Mouse (Mus musculus) hindbrain, embryonic 11.5 days (tissue): ENCODE data around the gene Sntg2. TPM values are rescaled to one million over a fixed set of nuclear protein-coding genes. Genes with fewer than 3 reads are reported as not detected.

Source experiments
- ATAC-seq: fragments of 200-750 bp; cut with Nextera tagmentation; 2 replicates; pipeline ENCODE4 v1.8.0; 2017; ENCODE audit warnings: mild to moderate bottlenecking, moderate TSS enrichment, moderate library complexity; ENCODE audit not compliant: low FRiP score
- DNase-seq: peaks from one replicate; pipeline ENCODE4 v3.0.0-alpha.2; 2015; ENCODE audit warnings: low spot score
- H3K27ac ChIP-seq: fragments of 300-500 bp; sonication (generic); 2 replicates; pipeline ENCODE4 v1.5.1; 2014; ENCODE audit warnings: mild to moderate bottlenecking, low read depth, low read length
- H3K27me3 ChIP-seq: fragments of 300-500 bp; sonication (generic); 2 replicates; pipeline ENCODE4 v1.6.1; 2014; ENCODE audit warnings: mild to moderate bottlenecking, low read length, moderate library complexity, mixed read lengths; ENCODE audit not compliant: control insufficient read depth, insufficient read depth
- H3K36me3 ChIP-seq: fragments of 300-500 bp; sonication (generic); 2 replicates; pipeline ENCODE4 v1.6.1; 2014; ENCODE audit warnings: mild to moderate bottlenecking, low read length, moderate library complexity, mixed read lengths; ENCODE audit not compliant: control insufficient read depth, insufficient read depth
- H3K4me1 ChIP-seq: fragments of 300-500 bp; sonication (generic); replicated peaks from 2 replicates; pipeline ENCODE4 v1.6.1; 2014; ENCODE audit warnings: low read length, mixed read lengths; ENCODE audit not compliant: control insufficient read depth, insufficient read depth
- H3K4me2 ChIP-seq: fragments of 300-500 bp; sonication (generic); replicated peaks from 2 replicates; pipeline ENCODE4 v1.6.1; 2014; ENCODE audit warnings: mild to moderate bottlenecking, low read depth, low read length
- H3K4me3 ChIP-seq: fragments of 300-500 bp; sonication (generic); 2 replicates; pipeline ENCODE4 v1.5.1; 2014; ENCODE audit warnings: low read depth, low read length
- H3K9ac ChIP-seq: fragments of 300-500 bp; sonication (generic); 2 replicates; pipeline ENCODE4 v1.6.1; 2014; ENCODE audit warnings: low read depth, low read length
- H3K9me3 ChIP-seq: fragments of 300-500 bp; sonication (generic); 2 replicates; pipeline ENCODE4 v1.6.1; 2016; ENCODE audit warnings: low read length; ENCODE audit not compliant: control insufficient read depth
- WGBS: fragments of 180-500 bp; shearing (Covaris S2); extraction: QIAGEN DNeasy Blood & Tissue Kit; methylation state at CpG from one replicate; pipeline ENCODE4 v1.1.7; 2014; 5-methylcytosine and 5-hydroxymethylcytosine counted together
- polyA plus RNA-seq: library from polyadenylated mRNA; unstranded; fragments of >200 nt; fragmentation: Nextera tagmentation; extraction: Ambion mirVana; gene quantifications from 2 replicates; pipeline ENCODE4 v1.2.1, GENCODE M21; 2014

The Sntg2 gene
- polyA plus RNA-seq, 1 experiment from 2014 or later, result 1.0 TPM

- Histone ChIP-seq H3K4me3 (no peak overlapping the region), H3K4me2 (no peak overlapping the region), H3K27ac (no peak overlapping the region), H3K4me1 (no peaks in the 10 kb centered on the region), H3K36me3 (no peaks in the 10 kb centered on the region), H3K27me3 (no peaks in the 10 kb centered on the region), H3K9ac (no peak overlapping the region), H3K9me3 (no peaks in the 10 kb centered on the region)
- no peak for DNase-seq
- ATAC-seq, result no peak
- 88% methylated on average over 3 of the region's 3 CpGs for WGBS
These were observed 132.3 kb downstream of the Sntg2 start for GRCm38 (mm10) chr12:30240891-30241290.

DNA sequence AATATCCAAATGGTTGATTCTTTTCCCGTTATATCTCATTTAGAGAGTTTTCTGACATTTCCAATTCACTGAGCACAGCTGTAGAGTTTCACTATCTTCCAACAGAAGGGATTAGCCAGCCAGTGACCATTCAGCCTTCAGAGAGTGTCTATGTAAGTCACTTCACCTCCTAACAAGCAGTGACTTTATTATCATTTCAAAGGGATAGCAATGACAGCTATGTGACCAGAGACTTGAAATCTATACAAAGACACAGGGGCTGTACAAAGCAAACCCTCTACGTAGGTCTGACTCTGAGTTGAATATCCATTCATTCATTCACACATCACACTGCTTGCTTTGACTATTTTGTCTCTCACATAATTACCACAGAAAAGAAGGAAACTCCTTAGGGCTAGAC is 138.2 kb downstream of the Sntg2 start:
- ATAC-seq (no peak; the same call in 1 of the 2 replicates), DNase-seq (no peak)
- Histone ChIP-seq H3K4me2 (no peak overlapping the region), H3K27ac (no peak overlapping the region), H3K36me3 (no peaks in the 10 kb centered on the region), H3K9me3 (no peaks in the 10 kb centered on the region), H3K4me1 (no peaks in the 10 kb centered on the region), H3K27me3 (no peaks in the 10 kb centered on the region), H3K9ac (no peak overlapping the region), H3K4me3 (no peak overlapping the region)
- 35% methylated on average over 2 of the region's 2 CpGs for WGBS

DNA sequence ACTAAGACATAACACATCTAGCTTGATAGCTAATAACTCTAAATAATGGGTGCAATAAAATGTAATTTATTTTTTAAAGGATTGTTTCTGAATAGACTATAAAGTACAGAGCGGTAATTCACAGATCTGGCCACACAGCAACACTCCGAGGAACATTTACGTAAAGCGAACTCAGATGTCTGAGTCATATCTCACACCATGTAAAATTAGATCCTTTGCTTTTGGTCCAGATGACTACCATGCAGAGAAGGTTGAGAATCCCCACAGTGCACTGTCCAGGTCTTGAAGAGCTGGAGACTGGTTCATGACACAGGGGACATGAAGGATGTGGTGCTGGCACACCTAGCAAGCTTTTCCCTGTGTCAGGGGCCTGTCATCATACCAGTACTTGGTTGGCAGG is 145.2 kb downstream of the Sntg2 start:
- DNase-seq (no peak), ATAC-seq (no peak)
- Histone ChIP-seq H3K4me1 (no peaks in the 10 kb centered on the region), H3K27me3 (no peaks in the 10 kb centered on the region), H3K27ac (no peak overlapping the region), H3K36me3 (no peaks in the 10 kb centered on the region), H3K4me3 (no peak overlapping the region), H3K4me2 (no peak overlapping the region), H3K9me3 (no peaks in the 10 kb centered on the region), H3K9ac (no peak overlapping the region)
- 97% methylated on average over 4 of the region's 4 CpGs for WGBS

- no peak for ATAC-seq
These were observed 146.9 kb downstream of the Sntg2 start for GRCm38 (mm10) chr12:30226247-30226646.

DNA sequence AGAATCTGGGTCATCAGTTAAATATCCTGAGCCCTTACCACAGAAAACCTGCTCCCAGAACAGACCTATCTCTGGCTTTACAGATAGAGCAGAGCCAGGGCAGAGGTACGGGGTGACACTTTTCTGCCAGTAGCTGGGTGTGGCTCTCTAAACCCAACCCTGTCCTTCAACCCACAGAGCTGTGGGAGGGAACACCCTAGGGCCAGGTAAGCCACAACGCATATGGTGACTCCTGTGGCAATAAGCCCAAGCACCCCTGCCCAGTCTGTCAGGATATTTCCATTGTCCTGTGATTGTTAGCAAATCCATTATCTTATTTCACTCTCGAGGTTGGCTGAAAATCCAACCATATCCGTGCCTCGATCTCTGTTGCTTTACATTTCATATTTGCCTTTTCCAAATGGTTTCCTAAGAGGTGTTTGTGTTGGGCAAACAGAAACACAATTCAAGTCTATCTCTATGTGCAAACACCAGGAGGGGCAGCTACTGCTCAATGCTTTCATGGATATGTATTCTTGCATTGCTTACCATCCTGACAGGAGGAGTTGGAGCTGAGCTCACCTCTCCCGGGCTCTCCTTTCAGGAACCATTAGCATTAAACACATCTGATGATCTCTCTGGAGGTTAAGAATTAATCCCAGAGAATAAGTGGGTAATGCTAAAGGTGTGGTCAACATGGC is 156.3 kb downstream of the Sntg2 start:
- WGBS, result 92% methylated on average over 6 of the region's 6 CpGs
- Histone ChIP-seq H3K4me1 (no peaks in the 10 kb centered on the region), H3K4me2 (no peak overlapping the region), H3K27ac (no peak overlapping the region), H3K36me3 (no peaks in the 10 kb centered on the region), H3K4me3 (no peak overlapping the region), H3K27me3 (no peaks in the 10 kb centered on the region), H3K9ac (no peak overlapping the region), H3K9me3 (no peaks in the 10 kb centered on the region)
- DNase-seq (no peak), ATAC-seq (no peak)

More at GRCm38 (mm10) chr12:30226247-30226646, 146.9 kb downstream of the Sntg2 start:
- Histone ChIP-seq H3K27me3 (no peaks in the 10 kb centered on the region), H3K9ac (no peak overlapping the region), H3K9me3 (no peaks in the 10 kb centered on the region), H3K4me2 (no peak overlapping the region), H3K4me3 (no peak overlapping the region), H3K27ac (no peak overlapping the region), H3K36me3 (no peaks in the 10 kb centered on the region), H3K4me1 (no peaks in the 10 kb centered on the region)
- 90% methylated on average over 5 of the region's 5 CpGs for WGBS
- DNase-seq, result no peak

DNA sequence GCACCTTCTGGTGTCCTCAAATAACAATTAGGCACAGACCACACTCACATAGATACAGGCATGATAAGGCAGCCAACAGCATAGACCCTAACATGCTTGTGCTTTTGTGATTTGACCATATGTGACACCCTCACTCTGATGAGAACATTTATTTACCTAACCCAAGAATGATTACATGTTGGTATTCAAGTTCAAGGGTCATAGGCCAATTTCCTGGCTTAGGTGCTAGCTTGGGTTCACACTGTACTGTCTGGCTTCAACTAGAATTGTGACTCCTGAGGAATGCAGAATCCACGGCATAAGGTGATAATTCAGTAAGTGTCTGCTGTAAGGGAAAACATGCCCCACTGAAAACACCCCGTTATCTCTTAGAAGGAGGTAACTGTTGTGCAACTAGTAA is 158.4 kb downstream of the Sntg2 start:
- H3K4me3 ChIP-seq, result no peak overlapping the region
- ATAC-seq, result no peak
- WGBS, result 88% methylated on average over 2 of the region's 2 CpGs

GRCm38 (mm10) chr12:30210388-30210787 is 162.8 kb downstream of the Sntg2 start:
- Histone ChIP-seq H3K27me3 (no peaks in the 10 kb centered on the region), H3K36me3 (no peaks in the 10 kb centered on the region), H3K9me3 (no peaks in the 10 kb centered on the region), H3K4me1 (no peaks in the 10 kb centered on the region), H3K9ac (no peak overlapping the region), H3K27ac (no peak overlapping the region), H3K4me3 (no peak overlapping the region), H3K4me2 (no peak overlapping the region)
- DNase-seq, result no peak
- 87% methylated on average over 2 of the region's 2 CpGs for WGBS
- no peak for ATAC-seq

More for the DNA sequence above, 158.4 kb downstream of the Sntg2 start:
- no peaks in the 10 kb centered on the region for H3K36me3 ChIP-seq
- no peaks in the 10 kb centered on the region for H3K9me3 ChIP-seq
- no peak overlapping the region for H3K27ac ChIP-seq
- H3K4me2 ChIP-seq, result no peak overlapping the region
- DNase-seq, result no peak
- H3K9ac ChIP-seq, result no peak overlapping the region
- H3K27me3 ChIP-seq, result no peaks in the 10 kb centered on the region
- no peaks in the 10 kb centered on the region for H3K4me1 ChIP-seq

DNA sequence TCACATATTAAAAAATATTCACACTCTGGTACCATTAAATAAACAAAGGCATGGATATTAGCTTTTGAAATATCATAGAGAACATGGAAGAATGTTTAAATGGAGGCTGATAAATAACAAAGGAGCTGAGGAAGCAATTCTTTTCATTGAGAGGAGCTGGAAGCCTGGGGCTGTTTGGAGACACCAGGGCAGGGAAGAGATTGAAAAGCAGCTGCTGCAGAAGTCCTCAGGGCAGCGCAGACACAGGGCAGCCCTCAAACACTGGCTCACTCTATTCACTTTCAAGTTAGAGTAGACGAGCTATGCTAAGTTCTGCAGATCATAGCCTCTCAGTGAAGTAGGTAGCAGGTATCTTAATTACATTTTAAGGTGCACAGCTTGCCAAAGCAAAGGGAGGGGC is 164.6 kb downstream of the Sntg2 start:
- DNase-seq (no peak), ATAC-seq (no peak)
- no peaks in the 10 kb centered on the region for H3K9me3 ChIP-seq
- H3K27ac ChIP-seq, result no peak overlapping the region
- H3K27me3 ChIP-seq, result no peaks in the 10 kb centered on the region
- no peak overlapping the region for H3K4me3 ChIP-seq
- H3K36me3 ChIP-seq, result no peaks in the 10 kb centered on the region
- no peak overlapping the region for H3K4me2 ChIP-seq
- H3K9ac ChIP-seq, result no peak overlapping the region
- no peaks in the 10 kb centered on the region for H3K4me1 ChIP-seq
- 50% methylated on average over 2 of the region's 2 CpGs for WGBS

GRCm38 (mm10) chr12:30208087-30208486 is 165.1 kb downstream of the Sntg2 start:
- DNase-seq, result no peak
- no peak overlapping the region for H3K4me2 ChIP-seq
- H3K27ac ChIP-seq, result no peak overlapping the region
- H3K36me3 ChIP-seq, result no peaks in the 10 kb centered on the region
- H3K4me1 ChIP-seq, result no peaks in the 10 kb centered on the region
- H3K9ac ChIP-seq, result no peak overlapping the region
- H3K27me3 ChIP-seq, result no peaks in the 10 kb centered on the region
- 88% methylated on average over 5 of the region's 5 CpGs for WGBS
- H3K4me3 ChIP-seq, result no peak overlapping the region
- no peaks in the 10 kb centered on the region for H3K9me3 ChIP-seq
- ATAC-seq, result no peak
